In the genomic region with DNA sequence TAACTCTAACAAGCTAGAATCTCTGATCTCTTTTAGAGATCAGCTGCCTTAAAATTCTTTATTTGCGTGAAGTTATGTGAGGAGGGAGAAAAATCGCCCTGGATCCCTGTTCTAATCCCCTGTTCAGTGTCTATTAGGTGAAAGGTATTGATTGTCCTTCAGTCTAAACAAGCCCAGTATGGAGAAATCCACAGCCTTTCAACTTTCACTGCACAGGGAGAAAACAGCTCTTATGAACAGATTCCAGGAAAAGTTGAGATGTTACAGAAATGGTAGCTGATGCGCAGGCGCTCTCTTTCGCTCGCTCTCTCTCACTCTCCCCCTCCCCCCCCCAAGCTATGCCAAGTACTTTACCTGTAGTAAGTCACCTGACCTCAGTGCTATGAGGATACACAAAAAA, we compare ENCODE assay signal across 22 mouse cellular contexts. TPM values are rescaled to one million over a fixed set of nuclear protein-coding genes. Genes with fewer than 3 reads are reported as not detected.
DNase-seq lines count a peak whose midpoint lies in the region; ATAC-seq lines count a peak whose summit lies in the region.
"Had no signal": no experiment of that assay in that cellular context is flagged by ENCODE, and none has a peak within 500 bp of the region (broad histone marks: within the 10 kb centered on the region; RNA-seq: fewer than 3 reads in every experiment).

No protein-coding gene starts in this region.

- H3K4me3 ChIP-seq in liver, embryonic 15.5 days (replicated peaks), result no peak overlapping the region
- H3K4me3 ChIP-seq in liver, embryonic 11.5 days (ENCODE audit: low read depth, low read length), result no peak overlapping the region
- H3K4me3 ChIP-seq: embryonic facial prominence, embryonic 13.5 days; embryonic facial prominence, embryonic 15.5 days; erythroblast, embryonic 14.5 days; forebrain, embryonic 10.5 days; forebrain, embryonic 12.5 days had no signal

- WGBS in liver, embryonic 15.5 days (ENCODE audit: insufficient replicate concordance), result 77% methylated on average over 6 of the region's 6 CpGs
- 85% methylated on average over 6 of the region's 6 CpGs for WGBS in liver, embryonic 11.5 days

- H3K4me1 ChIP-seq in liver, embryonic 15.5 days (replicated peaks), result peaks cover 47% of the 10 kb centered on the region
- H3K4me1 ChIP-seq in liver, embryonic 11.5 days (replicated peaks; ENCODE audit: control insufficient read depth, insufficient read depth, low read length), result peaks cover 12% of the 10 kb centered on the region; the same call in 1 of the 2 replicates

- H3K27me3 ChIP-seq in liver, embryonic 15.5 days, result no peaks in the 10 kb centered on the region
- H3K27me3 ChIP-seq in liver, embryonic 11.5 days (replicated peaks; ENCODE audit: control insufficient read depth, insufficient read depth, low read length), result no peaks in the 10 kb centered on the region
- H3K27me3 ChIP-seq: embryonic facial prominence, embryonic 13.5 days; embryonic facial prominence, embryonic 15.5 days; forebrain, embryonic 12.5 days had no signal

- no peak for DNase-seq in liver, embryonic 11.5 days (ENCODE audit: low spot score)
- DNase-seq in lung, postnatal 36 days, result peak; percentile 10
- DNase-seq in lung, adult 18-20 months, result no peak
- no peak for DNase-seq in layer of hippocampus, adult 8-10 months (ENCODE audit: low spot score in 2 of 2)
- DNase-seq: adrenal gland, adult 2 months; adrenal gland, postnatal 10 days; adrenal gland, postnatal 25 days; cerebellum, adult 11 months; cerebellum, adult 18-20 months; cerebellum, adult 8-10 months; cerebellum, adult 9-11 months; cerebellum, postnatal 14 days; cerebellum, postnatal 36 days; embryo, embryonic 11 days had no signal

- peak overlapping the region; percentile 19; the same call in 1 of the 2 replicates for H3K27ac ChIP-seq in liver, embryonic 15.5 days (replicated peaks)
- no peak overlapping the region for H3K27ac ChIP-seq in liver, embryonic 11.5 days (ENCODE audit: low read depth, low read length)
- H3K27ac ChIP-seq: embryonic facial prominence, embryonic 13.5 days; embryonic facial prominence, embryonic 15.5 days; forebrain, embryonic 10.5 days; forebrain, embryonic 12.5 days had no signal

- no peak overlapping the region for H3K4me2 ChIP-seq in liver, embryonic 15.5 days
- H3K4me2 ChIP-seq in liver, embryonic 11.5 days, result no peak overlapping the region
- H3K4me2 ChIP-seq: embryonic facial prominence, embryonic 13.5 days; embryonic facial prominence, embryonic 15.5 days; forebrain, embryonic 12.5 days had no signal

- H3K9me3 ChIP-seq in liver, embryonic 15.5 days (replicated peaks), result no peaks in the 10 kb centered on the region
- no peaks in the 10 kb centered on the region for H3K9me3 ChIP-seq in liver, embryonic 11.5 days (ENCODE audit: control insufficient read depth, low read length)
- H3K9me3 ChIP-seq: embryonic facial prominence, embryonic 13.5 days; embryonic facial prominence, embryonic 15.5 days; forebrain, embryonic 10.5 days; forebrain, embryonic 12.5 days had no signal

- peaks cover 5% of the 10 kb centered on the region; the same call in 1 of the 2 replicates for H3K36me3 ChIP-seq in liver, embryonic 15.5 days (replicated peaks)
- no peaks in the 10 kb centered on the region for H3K36me3 ChIP-seq in liver, embryonic 11.5 days (ENCODE audit: control insufficient read depth, insufficient read depth, low read length)
- H3K36me3 ChIP-seq: embryonic facial prominence, embryonic 13.5 days; embryonic facial prominence, embryonic 15.5 days; forebrain, embryonic 10.5 days; forebrain, embryonic 12.5 days had no signal

- no peak for ATAC-seq in liver, embryonic 15.5 days (ENCODE audit: insufficient read depth)
- no peak for ATAC-seq in liver, embryonic 11.5 days (replicated peaks; ENCODE audit: low FRiP score)
- ATAC-seq: forebrain, embryonic 14.5 days; forebrain, embryonic 16.5 days had no signal

- H3K9ac ChIP-seq in liver, embryonic 15.5 days, result no peak overlapping the region
- H3K9ac ChIP-seq in liver, embryonic 11.5 days (ENCODE audit: low read depth, low read length), result no peak overlapping the region
- H3K9ac ChIP-seq: embryonic facial prominence, embryonic 13.5 days; embryonic facial prominence, embryonic 15.5 days; forebrain, embryonic 12.5 days had no signal

RNA-seq across cellular contexts. Expression of a gene that starts 4.5 kb away (rescaled TPM):
- 33.2 and 38.4 TPM in 2 replicates for polyA plus RNA-seq in liver, embryonic 15.5 days (2015; fragmentation: Nextera tagmentation; extraction: Ambion mirVana)
- polyA plus RNA-seq in liver, embryonic 11.5 days (2014; fragmentation: Nextera tagmentation; extraction: Ambion mirVana), result 87.9 and 92.2 TPM in 2 replicates
- total RNA-seq in layer of hippocampus, adult 8-10 months (2022), result 100 to 1,000 TPM in 1 of 4 experiments, 10 to 100 TPM in 3; 72.6 to 102 (median 80.1) TPM

RNA-seq across cellular contexts. Expression of a gene that starts 31.5 kb away (rescaled TPM):
- 75.3 and 84.3 TPM in 2 replicates for polyA plus RNA-seq in liver, embryonic 15.5 days (2015; fragmentation: Nextera tagmentation; extraction: Ambion mirVana)
- polyA plus RNA-seq in liver, embryonic 11.5 days (2014; fragmentation: Nextera tagmentation; extraction: Ambion mirVana), result 313 and 345 TPM in 2 replicates
- 10 to 100 TPM; 53.9 to 58.9 (median 55.8) TPM for total RNA-seq in layer of hippocampus, adult 8-10 months (2022)

RNA-seq across cellular contexts. Expression of a gene that starts 37.2 kb away (rescaled TPM):
- 15.7 and 15.9 TPM in 2 replicates for polyA plus RNA-seq in liver, embryonic 15.5 days (2015; fragmentation: Nextera tagmentation; extraction: Ambion mirVana)
- 36.5 and 38.0 TPM in 2 replicates for polyA plus RNA-seq in liver, embryonic 11.5 days (2014; fragmentation: Nextera tagmentation; extraction: Ambion mirVana)
- 10 to 100 TPM; 27.5 to 31.0 (median 29.2) TPM for total RNA-seq in layer of hippocampus, adult 8-10 months (2022)
